Mouse (Mus musculus) liver, embryonic 11.5 days (tissue): ENCODE measurements around the gene Slc38a2. TPM values are rescaled to one million over a fixed set of nuclear protein-coding genes. Genes with fewer than 3 reads are reported as not detected.

ENCODE experiments used
- ATAC-seq: fragments of 200-750 bp; cut with Nextera tagmentation; replicated peaks from 2 replicates; pipeline ENCODE4 v1.8.0; 2017; ENCODE audit warnings: moderate number of reproducible peaks, mild to moderate bottlenecking, moderate TSS enrichment, moderate library complexity; ENCODE audit not compliant: low FRiP score
- DNase-seq: peaks from one replicate; pipeline ENCODE4 v3.0.0-alpha.2; 2017; ENCODE audit warnings: low spot score
- H3K27ac ChIP-seq: fragments of 300-500 bp; sonication (generic); 2 replicates; pipeline ENCODE4 v1.5.1; 2014; ENCODE audit warnings: mild to moderate bottlenecking, low read depth, low read length, control low read depth
- H3K27me3 ChIP-seq: fragments of 300-500 bp; sonication (generic); replicated peaks from 2 replicates; pipeline ENCODE4 v1.6.1; 2014; ENCODE audit warnings: low read length, mixed read lengths; ENCODE audit not compliant: control insufficient read depth, insufficient read depth
- H3K36me3 ChIP-seq: fragments of 300-500 bp; sonication (generic); 2 replicates; pipeline ENCODE4 v1.6.1; 2014; ENCODE audit warnings: mild to moderate bottlenecking, low read length, moderate library complexity, mixed read lengths; ENCODE audit not compliant: control insufficient read depth, insufficient read depth
- H3K4me1 ChIP-seq: fragments of 300-500 bp; sonication (generic); replicated peaks from 2 replicates; pipeline ENCODE4 v1.6.1; 2014; ENCODE audit warnings: low read length, mixed read lengths; ENCODE audit not compliant: control insufficient read depth, insufficient read depth
- H3K4me2 ChIP-seq: fragments of 300-500 bp; sonication (generic); 2 replicates; pipeline ENCODE4 v1.6.1; 2014; ENCODE audit warnings: mild to moderate bottlenecking, control low read depth, moderate library complexity
- H3K4me3 ChIP-seq: fragments of 300-500 bp; sonication (generic); 2 replicates; pipeline ENCODE4 v1.5.1; 2014; ENCODE audit warnings: low read depth, low read length, control low read depth
- H3K9ac ChIP-seq: fragments of 300-500 bp; sonication (generic); 2 replicates; pipeline ENCODE4 v1.6.1; 2014; ENCODE audit warnings: low read depth, low read length, control low read depth
- H3K9me3 ChIP-seq: fragments of 300-500 bp; sonication (generic); 2 replicates; pipeline ENCODE4 v1.6.1; 2016; ENCODE audit warnings: low read length, inconsistent platforms, mixed read lengths; ENCODE audit not compliant: control insufficient read depth
- WGBS: fragments of 180-500 bp; shearing (Covaris S2); extraction: QIAGEN DNeasy Blood & Tissue Kit; methylation state at CpG from one replicate; pipeline ENCODE4 v1.1.7; 2014; 5-methylcytosine and 5-hydroxymethylcytosine counted together
- polyA plus RNA-seq: library from polyadenylated mRNA; unstranded; fragments of >200 nt; fragmentation: Nextera tagmentation; extraction: Ambion mirVana; gene quantifications from 2 replicates; pipeline ENCODE4 v1.2.1, GENCODE M21; 2014

Gene Slc38a2
- polyA plus RNA-seq, 1 experiment from 2014 or later, result 111 TPM

DNA sequence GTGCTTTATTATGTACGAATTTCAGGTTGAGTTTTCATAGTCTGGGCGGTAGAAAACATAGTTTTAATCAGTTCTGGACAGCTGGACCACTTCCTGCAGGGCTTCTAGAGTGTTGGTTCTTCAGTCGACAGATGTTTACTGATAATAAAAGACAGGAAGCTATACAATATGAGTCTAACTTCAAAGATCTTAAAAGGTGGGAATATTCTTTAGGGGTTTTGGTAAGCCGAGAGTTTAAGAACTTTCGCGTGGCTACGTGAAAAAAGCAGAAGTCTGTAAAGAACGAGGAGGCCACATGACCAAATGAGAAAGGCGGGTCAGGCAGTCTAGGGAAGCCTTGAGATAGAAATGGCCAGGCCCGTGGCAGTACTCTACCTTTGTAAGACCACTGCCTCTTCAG lies 29.5 kb upstream of the Slc38a2 start:
- no peak overlapping the region for H3K4me2 ChIP-seq
- ATAC-seq, result peak; percentile 60

DNA sequence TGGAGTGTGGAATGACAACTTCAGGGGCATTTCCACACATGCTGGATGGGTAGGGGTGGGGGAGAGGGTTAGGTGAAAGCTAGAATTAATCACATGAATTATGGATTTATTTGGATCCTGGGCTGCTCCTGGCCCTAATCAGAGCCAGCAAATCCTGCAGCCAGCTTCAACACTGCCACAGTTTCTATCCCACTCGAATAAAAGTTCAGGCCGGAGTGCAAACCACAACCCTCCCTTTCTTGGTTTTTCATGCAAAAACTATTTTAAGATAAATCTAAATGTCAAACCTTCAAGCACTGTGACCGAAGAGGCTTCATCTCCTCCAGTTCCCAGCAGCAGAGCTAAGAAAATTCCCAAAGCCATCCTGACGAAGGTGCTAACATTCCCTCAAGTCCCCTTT lies 28.8 kb upstream of the Slc38a2 start:
- no peak overlapping the region for H3K4me2 ChIP-seq
- DNase-seq (no peak), ATAC-seq (no peak)
- 60% methylated on average over 4 of the region's 4 CpGs for WGBS
- no peaks in the 10 kb centered on the region for H3K9me3 ChIP-seq
- H3K27me3 ChIP-seq, result no peaks in the 10 kb centered on the region
- no peak overlapping the region for H3K4me3 ChIP-seq
- H3K36me3 ChIP-seq, result no peaks in the 10 kb centered on the region
- H3K4me1 ChIP-seq, result peaks cover 11% of the 10 kb centered on the region; the same call in 1 of the 2 replicates
- H3K27ac ChIP-seq, result no peak overlapping the region
- no peak overlapping the region for H3K9ac ChIP-seq

More for the DNA sequence above, 29.5 kb upstream of the Slc38a2 start:
- H3K4me3 ChIP-seq, result no peak overlapping the region
- WGBS, result 26% methylated on average over 10 of the region's 10 CpGs
- no peaks in the 10 kb centered on the region for H3K9me3 ChIP-seq
- H3K36me3 ChIP-seq, result no peaks in the 10 kb centered on the region
- peaks cover 11% of the 10 kb centered on the region; the same call in 1 of the 2 replicates for H3K4me1 ChIP-seq
- no peak overlapping the region for H3K9ac ChIP-seq
- no peaks in the 10 kb centered on the region for H3K27me3 ChIP-seq
- no peak for DNase-seq
- no peak overlapping the region for H3K27ac ChIP-seq

DNA sequence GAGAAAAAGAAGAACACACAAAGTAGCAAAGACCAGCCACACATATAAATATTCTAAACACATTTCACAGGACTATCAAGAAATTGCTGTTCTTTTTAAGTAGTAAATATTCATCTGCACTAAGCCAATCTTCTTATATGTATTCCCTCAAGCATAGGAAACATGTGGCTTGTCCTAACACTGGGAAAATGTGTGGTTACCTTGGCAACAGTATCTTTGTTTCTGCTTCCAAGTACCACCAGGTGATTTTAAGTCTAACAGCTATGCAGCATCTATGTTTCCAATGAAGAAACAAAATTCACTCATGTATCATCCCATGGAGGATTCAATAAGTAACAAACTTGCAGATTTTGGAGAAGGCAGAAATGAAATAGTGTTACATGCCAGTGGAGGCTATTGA lies 25.0 kb upstream of the Slc38a2 start:
- Histone ChIP-seq H3K4me2 (no peak overlapping the region), H3K9ac (no peak overlapping the region), H3K4me3 (no peak overlapping the region), H3K9me3 (no peaks in the 10 kb centered on the region), H3K36me3 (no peaks in the 10 kb centered on the region), H3K27ac (no peak overlapping the region), H3K4me1 (peaks cover 10% of the 10 kb centered on the region; the same call in 1 of the 2 replicates), H3K27me3 (no peaks in the 10 kb centered on the region)
- no peak for DNase-seq
- ATAC-seq, result no peak

DNA sequence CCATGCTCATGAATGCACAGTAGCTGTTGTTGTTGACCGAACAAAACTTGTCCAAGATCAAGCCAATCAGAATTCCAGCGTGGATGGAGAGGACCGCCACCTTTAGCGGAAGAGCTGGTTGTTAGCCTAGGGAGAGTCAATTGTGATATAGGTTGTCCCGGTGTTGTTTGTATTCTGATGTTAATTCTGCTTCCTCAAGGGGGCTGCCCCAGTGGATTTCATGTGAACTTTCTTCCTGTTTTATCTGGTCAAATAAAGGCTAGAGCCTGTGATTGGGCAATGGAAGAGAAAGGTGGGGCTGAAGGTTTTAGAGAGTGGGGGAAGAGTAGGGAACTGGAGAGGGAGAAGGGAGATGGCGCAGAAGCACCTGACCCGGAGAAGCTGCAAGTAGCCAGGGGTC lies 22.7 kb upstream of the Slc38a2 start:
- no peak overlapping the region for H3K4me2 ChIP-seq
- H3K36me3 ChIP-seq, result no peaks in the 10 kb centered on the region
- no peaks in the 10 kb centered on the region; the same call in 1 of the 2 replicates for H3K4me1 ChIP-seq
- H3K27me3 ChIP-seq, result no peaks in the 10 kb centered on the region
- H3K9ac ChIP-seq, result no peak overlapping the region
- no peaks in the 10 kb centered on the region for H3K9me3 ChIP-seq
- WGBS, result 80% methylated on average over 7 of the region's 7 CpGs
- DNase-seq (no peak), ATAC-seq (no peak)
- no peak overlapping the region for H3K27ac ChIP-seq
- no peak overlapping the region for H3K4me3 ChIP-seq

DNA sequence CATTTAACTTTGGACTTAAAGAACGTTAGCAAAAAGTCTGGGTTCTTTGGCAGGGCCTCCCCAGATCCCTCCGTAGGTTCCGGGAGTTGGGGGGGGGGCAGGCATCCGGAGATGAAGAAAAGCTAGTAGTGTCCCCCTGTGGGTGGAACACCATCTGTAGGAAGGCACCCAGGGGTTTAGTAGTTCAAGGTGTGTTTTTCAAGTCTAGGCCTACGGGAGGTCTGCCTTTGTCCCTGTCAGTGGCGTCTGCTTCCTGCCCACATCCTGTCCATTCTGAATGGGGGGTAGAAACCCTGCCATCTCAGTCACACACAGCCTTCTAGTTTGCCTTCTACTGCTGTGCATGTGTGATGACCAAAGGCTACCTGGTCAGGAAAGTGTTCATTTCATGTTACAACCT lies 20.6 kb upstream of the Slc38a2 start:
- 74% methylated on average over 6 of the region's 6 CpGs for WGBS
- no peak for DNase-seq
- no peak for ATAC-seq

DNA sequence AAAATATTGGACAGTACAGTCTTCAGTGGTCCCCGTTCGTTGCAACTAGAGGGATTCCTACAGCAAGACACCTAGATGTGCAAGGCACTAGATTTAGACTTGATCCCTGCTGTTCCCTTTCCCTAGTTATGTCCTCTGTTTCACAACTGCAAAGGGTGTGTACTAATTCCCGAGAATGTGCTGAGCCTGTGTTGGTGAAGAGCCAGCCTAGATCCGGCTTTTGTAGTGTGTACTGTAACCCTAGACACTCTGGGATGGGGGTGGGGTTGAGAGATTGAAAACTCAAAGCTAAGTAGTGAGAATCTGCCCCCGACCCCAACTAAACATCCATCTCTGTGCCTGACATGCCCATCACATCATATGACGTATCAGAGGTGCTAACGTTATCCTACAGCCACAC lies 18.9 kb upstream of the Slc38a2 start:
- 82% methylated on average over 7 of the region's 7 CpGs for WGBS
- DNase-seq (no peak), ATAC-seq (no peak)
- Histone ChIP-seq H3K4me3 (no peak overlapping the region), H3K27me3 (no peaks in the 10 kb centered on the region), H3K27ac (no peak overlapping the region), H3K4me1 (no peaks in the 10 kb centered on the region; the same call in 1 of the 2 replicates), H3K9ac (no peak overlapping the region), H3K36me3 (no peaks in the 10 kb centered on the region), H3K9me3 (no peaks in the 10 kb centered on the region), H3K4me2 (no peak overlapping the region)

More for the DNA sequence above, 20.6 kb upstream of the Slc38a2 start:
- no peak overlapping the region for H3K4me3 ChIP-seq
- H3K9me3 ChIP-seq, result no peaks in the 10 kb centered on the region
- H3K27me3 ChIP-seq, result no peaks in the 10 kb centered on the region
- no peaks in the 10 kb centered on the region; the same call in 1 of the 2 replicates for H3K4me1 ChIP-seq
- no peak overlapping the region for H3K27ac ChIP-seq
- no peak overlapping the region for H3K4me2 ChIP-seq
- no peaks in the 10 kb centered on the region for H3K36me3 ChIP-seq
- H3K9ac ChIP-seq, result no peak overlapping the region

DNA sequence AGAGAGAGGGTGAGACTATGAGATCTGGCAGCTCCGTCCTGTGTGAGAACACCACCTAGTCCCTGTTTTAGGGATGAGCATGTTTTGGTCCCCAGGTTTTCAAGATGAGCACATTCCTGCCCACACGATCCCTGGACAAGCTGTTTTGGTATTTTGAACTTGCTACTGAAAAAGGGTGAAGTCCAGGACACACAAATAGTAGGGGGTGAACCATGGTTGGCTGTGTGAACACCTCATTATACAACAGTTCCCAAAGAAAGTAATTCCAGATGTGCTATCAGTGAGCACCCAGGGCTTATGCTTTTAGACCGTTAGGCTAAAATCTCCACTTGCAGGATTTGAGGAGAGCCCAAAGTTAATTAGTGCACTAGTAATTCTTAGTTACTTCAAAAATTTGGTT lies 17.7 kb upstream of the Slc38a2 start:
- 65% methylated on average over 3 of the region's 3 CpGs for WGBS
- Histone ChIP-seq H3K36me3 (no peaks in the 10 kb centered on the region), H3K27ac (no peak overlapping the region), H3K4me3 (no peak overlapping the region), H3K27me3 (no peaks in the 10 kb centered on the region), H3K9ac (no peak overlapping the region), H3K9me3 (no peaks in the 10 kb centered on the region), H3K4me1 (no peaks in the 10 kb centered on the region; the same call in 1 of the 2 replicates), H3K4me2 (no peak overlapping the region)
- DNase-seq, result no peak
- ATAC-seq, result no peak

DNA sequence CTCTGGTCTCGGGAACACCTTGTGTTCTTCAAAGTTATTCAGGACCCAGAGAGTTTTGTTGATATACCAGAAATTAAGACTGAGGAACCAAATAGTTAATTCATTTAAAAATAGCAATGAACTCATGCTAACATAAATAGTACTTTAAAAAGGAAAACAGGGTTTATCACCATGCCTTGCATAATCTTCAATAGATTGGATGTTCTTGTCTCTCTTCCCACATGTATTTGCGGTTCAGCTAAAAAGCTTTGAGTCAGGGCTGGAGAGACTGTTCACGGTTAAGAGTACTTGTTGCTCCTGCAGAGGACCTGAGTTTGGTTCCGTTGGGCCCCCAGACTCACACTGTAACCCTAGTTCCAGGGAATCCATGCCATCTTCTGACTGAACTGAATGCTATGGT lies 16.8 kb upstream of the Slc38a2 start:
- Histone ChIP-seq H3K36me3 (no peaks in the 10 kb centered on the region), H3K4me3 (no peak overlapping the region), H3K9me3 (no peaks in the 10 kb centered on the region), H3K27me3 (no peaks in the 10 kb centered on the region), H3K4me2 (no peak overlapping the region), H3K9ac (no peak overlapping the region), H3K4me1 (no peaks in the 10 kb centered on the region; the same call in 1 of the 2 replicates), H3K27ac (no peak overlapping the region)
- ATAC-seq (no peak), DNase-seq (no peak)
- WGBS, result 82% methylated on average over 4 of the region's 4 CpGs

DNA sequence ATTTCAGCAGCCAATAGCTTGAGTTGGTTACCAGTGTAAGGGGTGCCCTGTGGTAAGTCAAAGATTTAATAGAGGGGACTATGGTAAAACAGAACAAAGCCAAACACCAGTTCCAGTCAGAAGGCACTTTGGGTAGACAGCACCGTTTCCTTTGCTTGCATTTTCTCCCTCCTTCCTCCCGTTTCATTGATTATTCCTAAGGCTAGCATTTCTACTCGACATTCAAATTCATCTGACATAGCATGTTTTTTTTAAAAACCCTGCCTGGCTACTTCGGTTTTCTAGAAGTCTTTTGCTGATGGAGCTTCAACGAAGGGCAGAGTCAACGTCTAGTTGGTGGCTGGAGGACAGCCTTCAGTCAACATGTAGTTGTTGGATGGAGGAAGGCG lies 16.2 kb upstream of the Slc38a2 start:
- Histone ChIP-seq H3K27me3 (no peaks in the 10 kb centered on the region), H3K4me3 (no peak overlapping the region), H3K9me3 (no peaks in the 10 kb centered on the region), H3K4me2 (no peak overlapping the region), H3K36me3 (no peaks in the 10 kb centered on the region), H3K4me1 (peaks cover 4% of the 10 kb centered on the region; the same call in 1 of the 2 replicates), H3K9ac (no peak overlapping the region), H3K27ac (no peak overlapping the region)
- WGBS, result 85% methylated on average over 7 of the region's 7 CpGs
- ATAC-seq (no peak), DNase-seq (no peak)
